Mouse (Mus musculus): ENCODE data around the gene 1700024B05Rik. TPM values are rescaled to one million over a fixed set of nuclear protein-coding genes. Genes with fewer than 3 reads are reported as not detected.

1700024B05Rik gene
- not detected in 2 replicates for polyA plus RNA-seq (2012; ENCODE audit: low replicate concordance)

DNA sequence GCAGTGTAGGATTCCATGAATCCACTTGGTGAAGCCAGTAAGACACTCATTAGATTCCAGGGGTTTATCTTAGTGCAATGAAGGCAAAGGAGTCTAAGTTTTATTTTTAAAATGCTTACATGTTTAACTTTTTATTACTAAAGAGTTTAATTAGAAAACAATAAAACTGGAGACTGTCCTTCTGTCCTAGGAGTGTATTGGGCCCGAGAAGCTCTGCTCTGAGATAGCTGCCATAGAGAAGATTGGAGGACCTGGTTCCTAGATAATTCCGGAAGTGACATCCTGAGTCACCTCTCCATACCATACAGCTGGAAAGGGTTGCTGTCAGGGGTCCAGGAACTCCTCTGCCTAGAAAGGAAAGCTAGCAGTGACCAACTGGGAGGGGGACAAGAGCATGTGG lies at the start of gene 1700024B05Rik:
Gene 1700024B05Rik, plus strand, starts transcription at position 301 of the 400 bp plus-strand sequence.

DNA sequence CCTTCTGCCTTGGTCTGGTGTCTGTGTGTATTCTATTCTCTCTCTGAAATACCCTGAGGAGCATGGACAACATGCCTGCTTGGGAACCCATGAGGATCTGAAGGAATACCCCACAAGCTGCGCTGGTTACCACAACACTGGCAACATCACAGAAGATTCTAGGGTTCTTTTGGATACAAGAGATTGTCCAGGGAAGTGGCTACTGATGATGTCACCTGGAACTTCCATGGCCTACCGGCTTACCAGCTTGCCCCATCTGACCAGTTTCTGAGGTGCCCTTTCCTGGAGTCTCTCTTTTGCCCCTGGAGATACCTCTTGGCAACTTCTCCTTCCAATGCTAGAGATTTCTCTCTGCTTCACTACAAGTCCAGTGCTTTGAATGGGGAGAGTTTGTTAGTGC lies 36.6 kb upstream of the 1700024B05Rik start, which contains the start of gene Gm7980:
Gene Gm7980, minus strand, starts transcription at position 101 of the 400 bp plus-strand sequence.

DNA sequence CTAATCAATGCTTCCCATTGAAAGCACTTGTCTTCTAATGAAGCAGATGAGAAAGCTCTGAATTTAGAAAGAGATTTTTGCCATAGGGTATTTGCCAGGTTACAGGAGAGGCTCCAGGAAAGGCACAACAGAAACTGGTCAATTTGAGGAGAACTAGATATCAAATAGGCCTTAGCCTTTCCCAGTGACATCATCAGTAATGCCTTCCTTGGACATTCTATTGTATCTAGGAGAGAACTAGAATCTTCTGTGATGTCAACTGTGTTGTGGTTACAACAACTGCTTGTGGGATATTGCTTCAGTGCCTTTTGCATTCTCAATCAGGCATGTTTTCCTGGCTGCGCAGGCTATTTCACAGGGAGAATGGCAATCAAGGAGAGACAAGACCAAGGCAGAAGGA lies 19.1 kb upstream of the 1700024B05Rik start, which contains the start of gene 1700049E17Rik1:
Gene 1700049E17Rik1, plus strand, starts transcription at position 301 of the 400 bp plus-strand sequence.

DNA sequence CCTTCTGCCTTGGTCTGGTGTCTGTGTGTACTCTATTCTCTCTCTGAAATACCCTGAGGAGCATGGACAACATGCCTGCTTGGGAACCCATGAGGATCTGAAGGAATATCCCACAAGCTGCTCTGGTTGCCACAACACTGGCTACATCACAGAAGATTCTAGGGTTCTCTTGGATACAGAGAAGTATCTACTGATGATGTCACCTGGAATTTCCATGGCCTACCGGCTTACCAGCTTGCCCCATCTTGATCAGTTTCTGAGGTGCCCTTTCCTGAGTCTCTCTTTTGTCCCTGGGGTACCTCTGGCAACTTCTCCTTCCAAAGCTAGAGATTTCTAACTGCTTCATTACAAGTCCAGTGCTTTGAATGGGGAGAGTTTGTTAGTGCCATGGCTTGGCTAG lies 24.0 kb downstream of the 1700024B05Rik start, which contains the start of gene Gm6401:
Gene Gm6401, minus strand, starts transcription at position 101 of the 400 bp plus-strand sequence.

DNA sequence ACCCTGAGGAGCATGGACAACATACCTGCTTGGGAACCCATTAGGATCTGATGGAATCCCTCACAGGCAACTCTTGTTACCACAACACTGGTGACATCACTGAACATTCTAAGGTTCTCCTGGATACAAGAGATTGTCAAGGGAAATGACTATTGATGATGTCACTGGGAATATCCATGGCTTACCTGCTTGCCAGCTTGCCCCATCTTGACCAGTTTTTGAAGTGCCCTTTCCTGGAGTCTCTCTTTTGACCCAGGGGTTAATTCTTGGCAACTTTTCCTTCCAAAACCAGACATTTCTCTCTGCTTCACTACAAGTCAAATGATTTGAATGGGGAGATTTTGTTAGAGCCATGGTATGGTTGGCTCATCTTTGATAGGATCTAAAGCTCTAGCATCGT lies 39.4 kb downstream of the 1700024B05Rik start, which contains the start of gene Gm3543:
Gene Gm3543, minus strand, starts transcription at position 101 of the 400 bp plus-strand sequence.

Other genes with a start within 250 kb of the 1700024B05Rik start
- not detected in 2 replicates for gene Gm8068, start 242.1 kb upstream of the 1700024B05Rik start, polyA plus RNA-seq (2012; ENCODE audit: low replicate concordance)
- not detected in 2 replicates for gene Gm7929, start 193.4 kb upstream of the 1700024B05Rik start, polyA plus RNA-seq (2012; ENCODE audit: low replicate concordance)
- not detected in 2 replicates for gene Gm47189, start 171.6 kb upstream of the 1700024B05Rik start, polyA plus RNA-seq (2012; ENCODE audit: low replicate concordance)
- gene Gm7980, start 36.7 kb upstream of the 1700024B05Rik start, polyA plus RNA-seq (2012; ENCODE audit: low replicate concordance): not detected in 2 replicates
- not detected in 2 replicates for gene 1700049E17Rik1, start 19.0 kb upstream of the 1700024B05Rik start, polyA plus RNA-seq (2012; ENCODE audit: low replicate concordance)
- gene Gm6401, start 23.9 kb downstream of the 1700024B05Rik start, polyA plus RNA-seq (2012; ENCODE audit: low replicate concordance): not detected in 2 replicates
- not detected in 2 replicates for gene Gm3543, start 39.3 kb downstream of the 1700024B05Rik start, polyA plus RNA-seq (2012; ENCODE audit: low replicate concordance)
- gene Gm7951, start 173.4 kb downstream of the 1700024B05Rik start, polyA plus RNA-seq (2012; ENCODE audit: low replicate concordance): not detected in 2 replicates
- gene Gm17027, start 218.6 kb downstream of the 1700024B05Rik start, polyA plus RNA-seq (2012; ENCODE audit: low replicate concordance): not detected in 2 replicates
- gene Gm3573, start 246.8 kb downstream of the 1700024B05Rik start, polyA plus RNA-seq (2012; ENCODE audit: low replicate concordance): not detected in 2 replicates

Data from hematopoietic multipotent progenitor cell, adult 10-12 weeks (in vitro differentiated cells).